Mouse (Mus musculus) C2C12 (cell line): Measurements from ENCODE around the gene Ugt1a6b. TPM values are rescaled to one million over a fixed set of nuclear protein-coding genes. Genes with fewer than 3 reads are reported as not detected.

ENCODE experiments used
- H3K27me3 ChIP-seq: one replicate; pipeline ENCODE4 v1.6.1; 2011; ENCODE audit not compliant: control insufficient read depth, insufficient read depth, insufficient read length
- H3K36me3 ChIP-seq: one replicate; pipeline ENCODE4 v1.6.1; 2011; ENCODE audit not compliant: control insufficient read depth, insufficient read depth
- H3K4me3 ChIP-seq: one replicate; pipeline ENCODE4 v1.5.1; 2011; ENCODE audit warnings: mild to moderate bottlenecking, control low read depth; ENCODE audit not compliant: poor library complexity, insufficient read depth, severe bottlenecking
- H3K79me2 ChIP-seq: one replicate; pipeline ENCODE4 v1.6.1; 2011; ENCODE audit not compliant: control insufficient read depth, insufficient read depth
- H3K79me3 ChIP-seq: one replicate; pipeline ENCODE4 v1.6.1; 2011; ENCODE audit warnings: low read depth, control low read depth
- H3ac ChIP-seq: one replicate; pipeline ENCODE3; 2011; ENCODE audit warnings: low read depth; ENCODE audit not compliant: control insufficient read depth, insufficient read length
- CEBPB ChIP-seq: IDR thresholded peaks from one replicate; pipeline ENCODE4 v1.6.1; 2011; ENCODE audit warnings: low read depth, mild to moderate bottlenecking, control low read depth, moderate library complexity
- CTCF ChIP-seq: IDR thresholded peaks from one replicate; pipeline ENCODE4 v1.5.1; 2011; ENCODE audit not compliant: control insufficient read depth, insufficient read depth, insufficient read length
- FOSL1 ChIP-seq: IDR thresholded peaks from one replicate; pipeline ENCODE4 v1.8.0; 2011; ENCODE audit warnings: mild to moderate bottlenecking, low read length; ENCODE audit not compliant: poor library complexity, insufficient read depth, severe bottlenecking
- MAX ChIP-seq: IDR thresholded peaks from one replicate; pipeline ENCODE4 v1.6.1; 2011; ENCODE audit warnings: mild to moderate bottlenecking, control low read depth
- MYOD1 ChIP-seq: IDR thresholded peaks from one replicate; pipeline ENCODE4 v1.6.1; 2011; ENCODE audit warnings: low read depth; ENCODE audit not compliant: control insufficient read depth, insufficient read length
- MYOG ChIP-seq: IDR thresholded peaks from one replicate; pipeline ENCODE4 v1.6.1; 2011; ENCODE audit not compliant: control insufficient read depth, insufficient read length; ENCODE audit errors: extremely low read depth
- USF1 ChIP-seq: IDR thresholded peaks from one replicate; pipeline ENCODE4 v1.6.1; 2011; ENCODE audit warnings: low read depth, mild to moderate bottlenecking, control low read depth, moderate library complexity
- polyA plus RNA-seq: library from polyadenylated mRNA; unstranded; fragments of >200 nt; fragmentation: generic; extraction: Trizol; gene quantifications from one replicate; pipeline ENCODE4 v1.2.1, GENCODE M21; 2012; ENCODE audit warnings: missing spikeins

Gene Ugt1a6b
- polyA plus RNA-seq, 1 experiment = not detected

- H3K27me3 ChIP-seq = peaks cover 9% of the 10 kb centered on the region
These were observed 122.7 kb downstream of the Ugt1a6b start for GRCm38 (mm10) chr1:88225741-88226140.

GRCm38 (mm10) chr1:88226670-88227379 is 123.8 kb downstream of the Ugt1a6b start, which contains the start of gene Mroh2a:
TSS of gene Mroh2a (plus strand) at chr1:88226986.
- Histone ChIP-seq H3K36me3 (no peaks in the 10 kb centered on the region), H3ac (no peak within 1 kb of the TSS)
- TF ChIP-seq MAX = no peak
- no peak for TF ChIP-seq FOSL1
- TF ChIP-seq USF1 = no peak
- TF ChIP-seq MYOD1 = no peak
- no peak for TF ChIP-seq MYOG

More at GRCm38 (mm10) chr1:88225741-88226140, 122.7 kb downstream of the Ugt1a6b start:
- no peaks in the 10 kb centered on the region for H3K79me2 ChIP-seq
- TF ChIP-seq USF1 (no peak), CTCF (no peak), MYOG (no peak), FOSL1 (no peak)
- H3K79me3 ChIP-seq = no peaks in the 10 kb centered on the region
- no peak overlapping the region for H3ac ChIP-seq
- H3K4me3 ChIP-seq = no peak overlapping the region
- no peaks in the 10 kb centered on the region for H3K36me3 ChIP-seq

DNA sequence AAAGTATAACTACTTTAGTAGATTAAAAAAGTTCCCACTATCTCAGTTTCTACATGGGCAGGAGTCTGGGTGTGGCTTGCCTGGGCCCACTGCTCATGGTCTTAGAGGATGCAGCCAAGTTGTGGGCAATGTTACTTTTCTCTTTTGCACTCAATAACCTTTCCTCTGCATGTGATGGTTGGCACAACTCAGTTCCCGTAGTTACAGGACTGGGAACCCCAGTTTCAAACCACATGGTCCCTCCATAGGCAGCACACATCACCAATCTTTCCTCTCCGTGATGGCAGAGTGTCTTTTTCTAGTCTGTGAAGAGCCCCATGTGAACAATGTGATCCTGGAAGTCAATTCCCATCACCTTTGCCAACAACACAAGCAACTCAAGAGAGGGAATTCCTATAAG is 124.4 kb downstream of the Ugt1a6b start:
- H3K79me3 ChIP-seq = no peaks in the 10 kb centered on the region
- no peak overlapping the region for H3ac ChIP-seq
- no peaks in the 10 kb centered on the region for H3K79me2 ChIP-seq
- H3K27me3 ChIP-seq = peaks cover 15% of the 10 kb centered on the region
- TF ChIP-seq MYOG (no peak), USF1 (no peak), FOSL1 (no peak), CTCF (no peak), MYOD1 (no peak), CEBPB (no peak), MAX (no peak)
- H3K36me3 ChIP-seq = no peaks in the 10 kb centered on the region
- no peak overlapping the region for H3K4me3 ChIP-seq

More at GRCm38 (mm10) chr1:88226670-88227379, 123.8 kb downstream of the Ugt1a6b start, which contains the start of gene Mroh2a:
- Histone ChIP-seq H3K4me3 (no peak within 1 kb of the TSS), H3K79me2 (no peaks in the 10 kb centered on the region), H3K27me3 (peaks cover 10% of the 10 kb centered on the region), H3K79me3 (no peaks in the 10 kb centered on the region)

GRCm38 (mm10) chr1:88228121-88228520 is 125.1 kb downstream of the Ugt1a6b start:
- H3K27me3 ChIP-seq = peaks cover 16% of the 10 kb centered on the region
- TF ChIP-seq FOSL1 = no peak
- no peak for TF ChIP-seq MAX
- no peak for TF ChIP-seq MYOG
- no peak for TF ChIP-seq CTCF
- no peak for TF ChIP-seq CEBPB
- no peak for TF ChIP-seq MYOD1
- no peak for TF ChIP-seq USF1

DNA sequence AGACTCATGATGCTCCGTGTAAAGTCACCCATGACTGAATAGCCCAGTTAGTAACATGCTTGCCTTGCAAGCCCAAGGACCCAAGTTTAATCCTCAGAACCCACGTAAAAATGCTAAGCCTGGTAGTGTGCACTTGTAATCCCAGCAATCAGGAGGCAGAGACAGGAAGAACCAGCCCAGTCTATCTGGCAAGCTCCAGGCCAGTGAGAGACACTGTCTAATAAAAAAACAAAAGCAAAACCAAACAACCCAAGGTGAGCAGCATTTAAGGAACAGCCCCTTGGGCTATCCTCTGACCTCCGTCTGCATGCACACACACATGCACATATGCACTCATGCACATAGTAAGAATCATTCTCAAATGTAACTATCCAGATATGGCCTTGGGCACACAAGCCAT is 126.5 kb downstream of the Ugt1a6b start:
- TF ChIP-seq FOSL1 (no peak), USF1 (no peak), MYOD1 (no peak), CTCF (no peak), CEBPB (no peak), MAX (no peak), MYOG (no peak)
- H3K79me2 ChIP-seq = no peaks in the 10 kb centered on the region
- H3ac ChIP-seq = no peak overlapping the region
- H3K36me3 ChIP-seq = no peaks in the 10 kb centered on the region
- no peaks in the 10 kb centered on the region for H3K79me3 ChIP-seq
- peaks cover 25% of the 10 kb centered on the region for H3K27me3 ChIP-seq
- H3K4me3 ChIP-seq = no peak overlapping the region

More at GRCm38 (mm10) chr1:88228121-88228520, 125.1 kb downstream of the Ugt1a6b start:
- H3ac ChIP-seq = no peak overlapping the region
- no peaks in the 10 kb centered on the region for H3K79me2 ChIP-seq
- no peaks in the 10 kb centered on the region for H3K79me3 ChIP-seq
- H3K36me3 ChIP-seq = no peaks in the 10 kb centered on the region
- no peak overlapping the region for H3K4me3 ChIP-seq

DNA sequence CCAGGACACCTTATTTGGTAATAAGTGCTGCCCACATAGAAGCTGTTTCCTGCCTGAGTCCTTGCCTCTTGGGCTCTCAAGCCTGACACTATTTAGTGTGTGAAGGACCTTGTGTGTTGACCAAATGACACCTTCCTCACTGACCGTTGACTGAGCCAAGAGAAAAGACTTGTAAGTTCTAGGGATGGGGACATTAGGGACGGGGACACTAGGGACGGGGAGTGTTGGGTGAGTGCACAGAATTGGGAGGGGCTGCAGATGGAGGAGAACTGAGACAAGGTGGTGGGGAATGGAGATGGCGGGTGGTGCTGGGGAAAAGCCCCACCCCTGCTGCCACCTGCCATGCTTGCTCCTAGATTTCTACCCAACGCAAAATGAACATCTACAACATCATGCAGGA is 126.9 kb downstream of the Ugt1a6b start:
- TF ChIP-seq MAX (no peak), MYOD1 (no peak), USF1 (no peak), MYOG (no peak), CEBPB (no peak), CTCF (no peak), FOSL1 (no peak)
- Histone ChIP-seq H3K36me3 (no peaks in the 10 kb centered on the region), H3K79me3 (no peaks in the 10 kb centered on the region), H3ac (no peak overlapping the region), H3K27me3 (peaks cover 29% of the 10 kb centered on the region), H3K79me2 (no peaks in the 10 kb centered on the region), H3K4me3 (no peak overlapping the region)
